Mouse (Mus musculus) lung, postnatal 0 days (tissue): ENCODE measurements around the gene Olfr656. TPM values are rescaled to one million over a fixed set of nuclear protein-coding genes. Genes with fewer than 3 reads are reported as not detected.

Source experiments
- ATAC-seq: fragments of 200-750 bp; cut with Nextera tagmentation; 2 replicates; pipeline ENCODE4 v1.8.0; 2017; ENCODE audit warnings: moderate library complexity
- DNase-seq: peaks from one replicate; pipeline ENCODE4 v3.0.0-alpha.2; 2016; ENCODE audit warnings: low spot score
- H3K27ac ChIP-seq: fragments of 300-500 bp; sonication (generic); 2 replicates; pipeline ENCODE4 v1.5.1; 2014; ENCODE audit warnings: antibody characterized with exemption, mild to moderate bottlenecking, low read length, mixed read lengths
- H3K27me3 ChIP-seq: fragments of 300-500 bp; sonication (generic); replicated peaks from 2 replicates; pipeline ENCODE4 v1.6.1; 2014; ENCODE audit warnings: low read length, mixed read lengths; ENCODE audit not compliant: insufficient read depth
- H3K36me3 ChIP-seq: fragments of 300-500 bp; sonication (generic); 2 replicates; pipeline ENCODE4 v1.6.1; 2014; ENCODE audit warnings: low read length, mixed read lengths; ENCODE audit not compliant: insufficient read depth
- H3K4me1 ChIP-seq: fragments of 300-500 bp; sonication (generic); 2 replicates; pipeline ENCODE4 v1.6.1; 2014; ENCODE audit warnings: antibody characterized with exemption, low read depth, low read length, mixed read lengths; ENCODE audit not compliant: insufficient read depth
- H3K4me2 ChIP-seq: fragments of 300-500 bp; sonication (generic); replicated peaks from 2 replicates; pipeline ENCODE4 v1.6.1; 2014; ENCODE audit warnings: low read depth, mild to moderate bottlenecking, low read length, moderate library complexity, mixed read lengths
- H3K4me3 ChIP-seq: fragments of 300-500 bp; sonication (generic); 2 replicates; pipeline ENCODE4 v1.5.1; 2014; ENCODE audit warnings: low read depth, low read length
- H3K9ac ChIP-seq: fragments of 300-500 bp; sonication (generic); replicated peaks from 2 replicates; pipeline ENCODE4 v1.6.1; 2014; ENCODE audit warnings: low read depth, mild to moderate bottlenecking
- H3K9me3 ChIP-seq: fragments of 300-500 bp; sonication (generic); 2 replicates; pipeline ENCODE4 v1.6.1; 2016; ENCODE audit warnings: low read length, mixed read lengths
- CTCF ChIP-seq: IDR thresholded peaks from 2 replicates; pipeline ENCODE4 v1.5.1; 2016; ENCODE audit warnings: antibody characterized with exemption, mild to moderate bottlenecking
- EP300 ChIP-seq: IDR thresholded peaks from 2 replicates; pipeline ENCODE4 v1.6.1; 2016; ENCODE audit warnings: antibody characterized with exemption, mild to moderate bottlenecking, control low read depth
- WGBS: fragments of 180-500 bp; shearing (Covaris S2); extraction: QIAGEN DNeasy Blood & Tissue Kit; methylation state at CpG from one replicate; pipeline ENCODE4 v1.1.7; 2014; 5-methylcytosine and 5-hydroxymethylcytosine counted together
- polyA plus RNA-seq: library from polyadenylated mRNA; unstranded; fragments of >200 nt; fragmentation: Nextera tagmentation; extraction: Ambion mirVana; gene quantifications from 2 replicates; pipeline ENCODE4 v1.2.1, GENCODE M21; 2015

Gene Olfr656
- polyA plus RNA-seq, 1 experiment from 2014 or later, result not detected

GRCm38 (mm10) chr7:104603173-104603572 is 10.6 kb upstream of the Olfr656 start:
- H3K36me3 ChIP-seq, result no peaks in the 10 kb centered on the region
- ATAC-seq (no peak), DNase-seq (peak; percentile 25)
- no peak overlapping the region for H3K27ac ChIP-seq
- no peaks in the 10 kb centered on the region for H3K27me3 ChIP-seq
- no peaks in the 10 kb centered on the region for H3K9me3 ChIP-seq
- no peak overlapping the region for H3K4me3 ChIP-seq
- no peak for TF ChIP-seq EP300
- TF ChIP-seq CTCF, result peak; percentile 72
- no peak overlapping the region for H3K4me2 ChIP-seq
- no peak overlapping the region for H3K9ac ChIP-seq
- 6% methylated on average over 3 of the region's 3 CpGs for whole genome bisulfite sequencing
- no peaks in the 10 kb centered on the region for H3K4me1 ChIP-seq

GRCm38 (mm10) chr7:104604727-104605126 is 9.0 kb upstream of the Olfr656 start:
- Histone ChIP-seq H3K9ac (no peak overlapping the region), H3K36me3 (no peaks in the 10 kb centered on the region), H3K27ac (no peak overlapping the region), H3K4me2 (no peak overlapping the region), H3K9me3 (no peaks in the 10 kb centered on the region), H3K4me1 (no peaks in the 10 kb centered on the region), H3K27me3 (no peaks in the 10 kb centered on the region), H3K4me3 (no peak overlapping the region)
- DNase-seq (no peak), ATAC-seq (no peak)
- no peak for TF ChIP-seq CTCF
- no peak for TF ChIP-seq EP300

DNA sequence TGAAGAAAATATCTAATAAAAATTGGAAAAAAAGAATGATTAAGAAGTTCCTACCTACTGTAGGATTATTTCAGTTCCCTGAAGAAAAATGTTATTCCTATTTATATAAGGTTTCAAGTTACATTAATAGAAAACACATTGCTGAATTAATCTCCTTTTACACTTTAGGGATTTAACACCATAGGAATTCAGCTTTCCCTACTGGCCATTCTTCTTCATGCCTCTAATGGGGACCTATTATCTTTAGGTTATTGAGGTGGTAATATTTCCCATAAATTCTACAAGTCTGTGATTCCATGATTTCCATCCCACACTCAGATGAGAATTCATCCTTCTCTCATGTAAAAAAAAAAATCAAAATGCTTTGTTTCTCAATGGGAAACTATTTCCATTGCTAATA is 10.7 kb downstream of the Olfr656 start, which contains the start of gene Olfr657:
TSS of gene Olfr657 (plus strand) at position 301 of the 400 bp plus-strand sequence.
- no peak for ATAC-seq
- no peak within 1 kb of the TSS for H3K4me2 ChIP-seq
- H3K9ac ChIP-seq, result no peak within 1 kb of the TSS
- H3K27ac ChIP-seq, result no peak within 1 kb of the TSS
- H3K4me1 ChIP-seq, result no peaks in the 10 kb centered on the region
- no peak for DNase-seq
- no peak for TF ChIP-seq CTCF
- no peak for TF ChIP-seq EP300
- H3K9me3 ChIP-seq, result no peaks in the 10 kb centered on the region
- no peaks in the 10 kb centered on the region for H3K27me3 ChIP-seq
- no peaks in the 10 kb centered on the region for H3K36me3 ChIP-seq
- H3K4me3 ChIP-seq, result no peak within 1 kb of the TSS

- peak; percentile 57 for ATAC-seq
- 0 out of 2 replicates have a peak within 1 kb of the TSS, but pooled peaks have one; percentile 17 for H3K4me2 ChIP-seq
- no peaks in the 10 kb centered on the region for H3K9me3 ChIP-seq
- TF ChIP-seq EP300 (no peak), CTCF (peak; percentile 60)
- H3K27me3 ChIP-seq, result no peaks in the 10 kb centered on the region
- no peaks in the 10 kb centered on the region for H3K4me1 ChIP-seq
- H3K27ac ChIP-seq, result no peak within 1 kb of the TSS
- no peaks in the 10 kb centered on the region for H3K36me3 ChIP-seq
- no peak within 1 kb of the TSS for H3K9ac ChIP-seq
- DNase-seq, result peak; percentile 34
- 22% methylated on average over 22 of the region's 22 CpGs for WGBS
- no peak within 1 kb of the TSS for H3K4me3 ChIP-seq
These were observed 33.2 kb downstream of the Olfr656 start, which contains the start of gene Olfr658 for GRCm38 (mm10) chr7:104646841-104647482. Gene Olfr658, minus strand, starts transcription at chr7:104647305.

- Histone ChIP-seq H3K27me3 (no peaks in the 10 kb centered on the region), H3K4me3 (no peak within 1 kb of the TSS), H3K36me3 (no peaks in the 10 kb centered on the region), H3K4me2 (no peak within 1 kb of the TSS), H3K4me1 (no peaks in the 10 kb centered on the region), H3K9me3 (no peaks in the 10 kb centered on the region), H3K27ac (no peak within 1 kb of the TSS), H3K9ac (no peak within 1 kb of the TSS)
- DNase-seq, result no peak
- WGBS, result 76% methylated on average over 3 of the region's 3 CpGs
- no peak for ATAC-seq
- TF ChIP-seq EP300, result no peak
- no peak for TF ChIP-seq CTCF
These were observed 52.7 kb downstream of the Olfr656 start, which contains the start of gene Olfr659 for GRCm38 (mm10) chr7:104666453-104666852. Gene Olfr659, plus strand, starts transcription at chr7:104666753.

Other genes starting within 250 kb of the Olfr656 start
- gene Trim30b, start 244.1 kb upstream of the Olfr656 start, polyA plus RNA-seq, result 0.52 and 0.75 TPM in 2 replicates
- gene Trim30c, start 213.1 kb upstream of the Olfr656 start, polyA plus RNA-seq, result 0.06 and 0.13 TPM in 2 replicates
- 5.2 and 5.3 TPM in 2 replicates for gene Trim30a, start 148.8 kb upstream of the Olfr656 start, polyA plus RNA-seq
- 1.9 and 2.1 TPM in 2 replicates for gene Trim30d, start 106.1 kb upstream of the Olfr656 start, polyA plus RNA-seq
- not detected in 2 replicates for gene Olfr651, start 63.8 kb upstream of the Olfr656 start, polyA plus RNA-seq
- not detected in 2 replicates for gene Olfr652, start 53.1 kb upstream of the Olfr656 start, polyA plus RNA-seq
- not detected in 2 replicates for gene Olfr653, start 36.6 kb upstream of the Olfr656 start, polyA plus RNA-seq
- gene Olfr654, start 26.9 kb upstream of the Olfr656 start, polyA plus RNA-seq, result not detected in 2 replicates
- gene Olfr655, start 12.2 kb upstream of the Olfr656 start, polyA plus RNA-seq, result not detected in 2 replicates
- gene Olfr657, start 10.8 kb downstream of the Olfr656 start, polyA plus RNA-seq, result not detected in 2 replicates
- gene Olfr658, start 33.4 kb downstream of the Olfr656 start, polyA plus RNA-seq, result not detected in 2 replicates
- gene Olfr659, start 52.8 kb downstream of the Olfr656 start, polyA plus RNA-seq, result not detected in 2 replicates
- not detected in 2 replicates for gene Olfr661, start 72.5 kb downstream of the Olfr656 start, polyA plus RNA-seq
- gene Usp17le, start 163.5 kb downstream of the Olfr656 start, polyA plus RNA-seq, result not detected in 2 replicates
- gene Usp17lb, start 228.6 kb downstream of the Olfr656 start, polyA plus RNA-seq, result not detected in 2 replicates
- gene Usp17la, start 243.1 kb downstream of the Olfr656 start, polyA plus RNA-seq, result not detected in 2 replicates